Comparison of ENCODE assay signal across 9 mouse cellular contexts in genomic region chr9:44721877-44722186, GRCm38 (mm10). TPM values are rescaled to one million over a fixed set of nuclear protein-coding genes. Genes with fewer than 3 reads are reported as not detected.
DNase-seq lines count a peak whose midpoint lies in the region; ATAC-seq lines count a peak whose summit lies in the region.
"Had no signal": no experiment of that assay in that cellular context is flagged by ENCODE, and none has a peak within 500 bp of the region (broad histone marks: within the 10 kb centered on the region; RNA-seq: fewer than 3 reads in every experiment).

No protein-coding gene starts in this region.

- intact Hi-C loops in heart, postnatal 14 days (cut with DNase I), result no loop called here

- H3K4me2 ChIP-seq in embryonic facial prominence, embryonic 11.5 days (ENCODE audit: low read depth, low read length), result no peak overlapping the region

- H3K27ac ChIP-seq in embryonic facial prominence, embryonic 11.5 days (replicated peaks; ENCODE audit: low read depth, low read length), result no peak overlapping the region
- H3K27ac ChIP-seq in midbrain, embryonic 10.5 days (replicated peaks), result peak overlapping the region; percentile 93

- peak; percentile 97 for DNase-seq in heart, adult 11 months
- DNase-seq in heart, postnatal 14 days, result no peak
- DNase-seq in embryonic facial prominence, embryonic 11.5 days (ENCODE audit: low spot score), result no peak
- DNase-seq in heart, postnatal 4 days, result peak; percentile 49
- DNase-seq in midbrain, embryonic 10.5 days (ENCODE audit: low spot score), result no peak
- no peak for DNase-seq in layer of hippocampus, postnatal 10 days (ENCODE audit: low spot score in 2 of 2)
- no peak for DNase-seq in embryo, embryonic 10 days (ENCODE audit: low spot score)
- no peak for DNase-seq in B cell, adult 2 months

- peaks cover 2% of the 10 kb centered on the region for H3K36me3 ChIP-seq in embryonic facial prominence, embryonic 11.5 days (replicated peaks; ENCODE audit: control insufficient read depth, insufficient read depth, low read depth, low read length)
- H3K36me3 ChIP-seq in midbrain, embryonic 10.5 days, result peaks cover 16% of the 10 kb centered on the region

- 72% methylated on average over 3 of the region's 3 CpGs for WGBS in embryonic facial prominence, embryonic 11.5 days
- WGBS in midbrain, embryonic 10.5 days, result 79% methylated on average over 3 of the region's 3 CpGs

- ATAC-seq in embryonic facial prominence, embryonic 11.5 days (replicated peaks; ENCODE audit: insufficient number of reproducible peaks, low FRiP score, low TSS enrichment, low read depth), result no peak

- peaks cover 11% of the 10 kb centered on the region for H3K4me1 ChIP-seq in embryonic facial prominence, embryonic 11.5 days (ENCODE audit: control insufficient read depth, insufficient read depth, low read length)
- peaks cover 88% of the 10 kb centered on the region for H3K4me1 ChIP-seq in midbrain, embryonic 10.5 days

- no peaks in the 10 kb centered on the region for H3K27me3 ChIP-seq in embryonic facial prominence, embryonic 11.5 days (ENCODE audit: control insufficient read depth, insufficient read depth, low read length)
- no peaks in the 10 kb centered on the region for H3K27me3 ChIP-seq in midbrain, embryonic 10.5 days (ENCODE audit: low read depth, poor library complexity, severe bottlenecking)

- H3K9ac ChIP-seq in embryonic facial prominence, embryonic 11.5 days (replicated peaks; ENCODE audit: low read length), result no peak overlapping the region; the same call in 1 of the 2 replicates

- H3K4me3 ChIP-seq in embryonic facial prominence, embryonic 11.5 days (ENCODE audit: low read depth, low read length), result peak overlapping the region; percentile 81; the same call in 1 of the 2 replicates
- peak overlapping the region; percentile 74 for H3K4me3 ChIP-seq in midbrain, embryonic 10.5 days

- no peaks in the 10 kb centered on the region for H3K9me3 ChIP-seq in embryonic facial prominence, embryonic 11.5 days (replicated peaks; ENCODE audit: control insufficient read depth, low read length)
- H3K9me3 ChIP-seq in midbrain, embryonic 10.5 days (replicated peaks), result no peaks in the 10 kb centered on the region

RNA-seq across cellular contexts. Expression of gene Phldb1, which starts 13.2 kb away (rescaled TPM):
- 100 to 1,000 TPM; 124 to 132 TPM for total RNA-seq in heart, postnatal 14 days (2021)
- 27.8 and 30.0 TPM in 2 replicates for polyA plus RNA-seq in embryonic facial prominence, embryonic 11.5 days (2014; fragmentation: Nextera tagmentation; extraction: Ambion mirVana)
- 100 to 1,000 TPM; 109 TPM for total RNA-seq in heart, postnatal 4 days (2021)
- polyA plus RNA-seq in midbrain, embryonic 10.5 days (2016; fragmentation: Nextera tagmentation; extraction: Ambion mirVana), result 40.8 and 49.1 TPM in 2 replicates
- total RNA-seq in layer of hippocampus, postnatal 10 days (2021), result 100 to 1,000 TPM in 1 of 2 experiments, 10 to 100 TPM in 1; 87.9 to 102 TPM

RNA-seq across cellular contexts. Expression of gene Arcn1, which starts 45.8 kb away (rescaled TPM):
- total RNA-seq in heart, postnatal 14 days (2021), result 10 to 100 TPM; 80.1 to 88.6 TPM
- polyA plus RNA-seq in embryonic facial prominence, embryonic 11.5 days (2014; fragmentation: Nextera tagmentation; extraction: Ambion mirVana), result 208 and 223 TPM in 2 replicates
- 100 to 1,000 TPM; 104 to 119 TPM for total RNA-seq in heart, postnatal 4 days (2021)
- 165 and 172 TPM in 2 replicates for polyA plus RNA-seq in midbrain, embryonic 10.5 days (2016; fragmentation: Nextera tagmentation; extraction: Ambion mirVana)
- 100 to 1,000 TPM; 112 to 118 TPM for total RNA-seq in layer of hippocampus, postnatal 10 days (2021)

RNA-seq across cellular contexts. Expression of gene Ift46, which starts 45.9 kb away (rescaled TPM):
- 10 to 100 TPM; 32.7 to 41.8 TPM for total RNA-seq in heart, postnatal 14 days (2021)
- polyA plus RNA-seq in embryonic facial prominence, embryonic 11.5 days (2014; fragmentation: Nextera tagmentation; extraction: Ambion mirVana), result 142 and 152 TPM in 2 replicates
- total RNA-seq in heart, postnatal 4 days (2021), result 10 to 100 TPM; 58.4 to 58.7 TPM
- polyA plus RNA-seq in midbrain, embryonic 10.5 days (2016; fragmentation: Nextera tagmentation; extraction: Ambion mirVana), result 130 and 144 TPM in 2 replicates
- total RNA-seq in layer of hippocampus, postnatal 10 days (2021), result 10 to 100 TPM; 78.8 to 84.5 TPM

RNA-seq across cellular contexts. Expression of gene Treh, which starts 48.8 kb away (rescaled TPM):
- total RNA-seq in heart, postnatal 14 days (2021), result not detected
- polyA plus RNA-seq in embryonic facial prominence, embryonic 11.5 days (2014; fragmentation: Nextera tagmentation; extraction: Ambion mirVana), result not detected in 2 replicates
- total RNA-seq in heart, postnatal 4 days (2021), result not detected
- polyA plus RNA-seq in midbrain, embryonic 10.5 days (2016; fragmentation: Nextera tagmentation; extraction: Ambion mirVana), result not detected in 2 replicates
- total RNA-seq in layer of hippocampus, postnatal 10 days (2021), result not detected
- total RNA-seq: megakaryocyte-erythroid progenitor cell, adult 5-6 weeks had no signal

Comparison
In these comparisons a context has a peak if more than half of its experiments do, and no peak if none do; other contexts are left out.
1. DNase-seq: peak in heart, adult 11 months (single experiment) and heart, postnatal 4 days (single experiment); none in heart, postnatal 14 days (0 of 2), embryonic facial prominence, embryonic 11.5 days (single experiment), midbrain, embryonic 10.5 days (single experiment), layer of hippocampus, postnatal 10 days (0 of 2), embryo, embryonic 10 days (single experiment) and B cell, adult 2 months (0 of 2).